Mouse (Mus musculus) cerebellum, adult 2 months (tissue): ENCODE data around the gene Rps6ka5. TPM values are rescaled to one million over a fixed set of nuclear protein-coding genes. Genes with fewer than 3 reads are reported as not detected.

Experiments used
- DNase-seq, 2 experiments: peaks; one replicate each; pipeline ENCODE4 v3.0.0; 2021
- H3K27ac ChIP-seq: fragments of 200-500 bp; 2 replicates; pipeline ENCODE4 v1.5.1; 2012; ENCODE audit warnings: low read length, control low read depth, inconsistent platforms; ENCODE audit not compliant: insufficient read depth
- H3K27me3 ChIP-seq: fragments of 200-500 bp; 2 replicates; pipeline ENCODE4 v1.6.1; 2012; ENCODE audit warnings: inconsistent platforms, mild to moderate bottlenecking, low read length, moderate library complexity; ENCODE audit not compliant: control insufficient read depth, insufficient read depth
- H3K4me1 ChIP-seq: fragments of 200-500 bp; 2 replicates; pipeline ENCODE4 v1.6.1; 2011; ENCODE audit warnings: low read length; ENCODE audit not compliant: control insufficient read depth, insufficient read depth
- H3K4me3 ChIP-seq: fragments of 200-500 bp; replicated peaks from 2 replicates; pipeline ENCODE3; 2011; ENCODE audit warnings: mild to moderate bottlenecking, low read depth, low read length, control low read depth; ENCODE audit not compliant: insufficient read depth
- CTCF ChIP-seq: fragments of 200-500 bp; IDR thresholded peaks from 2 replicates; pipeline ENCODE4 v1.5.1; 2011; ENCODE audit warnings: low read depth, mild to moderate bottlenecking, control low read depth, low read length, moderate library complexity, borderline replicate concordance; ENCODE audit not compliant: insufficient read depth
- POLR2A ChIP-seq: fragments of 200-500 bp; IDR thresholded peaks from 2 replicates; pipeline ENCODE4 v1.6.1; 2011; ENCODE audit warnings: low read length, control low read depth, borderline replicate concordance; ENCODE audit not compliant: insufficient read depth
- WGBS: fragments of 180-500 bp; shearing (Covaris S2); methylation state at CpG from one replicate; pipeline ENCODE4 v1.1.7; 2018; 5-methylcytosine and 5-hydroxymethylcytosine counted together
- polyA plus RNA-seq: library from polyadenylated mRNA; depleted of rRNA; stranded (reverse); fragments of >200 nt; gene quantifications from 2 replicates; pipeline ENCODE4 v1.2.3, GENCODE M21; 2012

Rps6ka5 gene
- polyA plus RNA-seq, 1 experiment = 22.9 TPM

- Histone ChIP-seq H3K4me3 (no peak overlapping the region), H3K27me3 (no peaks in the 10 kb centered on the region), H3K4me1 (peaks cover 6% of the 10 kb centered on the region; the same call in 1 of the 2 replicates), H3K27ac (no peak overlapping the region)
- WGBS = 27% methylated on average over 3 of the region's 3 CpGs
- no peak for TF ChIP-seq CTCF
- no peak for TF ChIP-seq POLR2A
- no peak for DNase-seq
These were observed 11.7 kb upstream of the Rps6ka5 start for GRCm38 (mm10) chr12:100738498-100738897.

- 26% methylated on average over 2 of the region's 2 CpGs for WGBS
- peak; percentile 31 to 72 for DNase-seq
- H3K27ac ChIP-seq = no peak overlapping the region
- H3K4me1 ChIP-seq = peaks cover 6% of the 10 kb centered on the region; the same call in 1 of the 2 replicates
- TF ChIP-seq POLR2A = no peak
- no peak for TF ChIP-seq CTCF
- no peaks in the 10 kb centered on the region for H3K27me3 ChIP-seq
- no peak overlapping the region for H3K4me3 ChIP-seq
These were observed 8.8 kb upstream of the Rps6ka5 start for GRCm38 (mm10) chr12:100735581-100735980.

- H3K27me3 ChIP-seq = no peaks in the 10 kb centered on the region
- no peak for TF ChIP-seq POLR2A
- TF ChIP-seq CTCF = no peak
- peak; percentile 33 to 64 for DNase-seq
- peaks cover 6% of the 10 kb centered on the region; the same call in 1 of the 2 replicates for H3K4me1 ChIP-seq
- no peak overlapping the region for H3K27ac ChIP-seq
- 44% methylated on average over 5 of the region's 5 CpGs for WGBS
- no peak overlapping the region for H3K4me3 ChIP-seq
These were observed 8.4 kb upstream of the Rps6ka5 start for GRCm38 (mm10) chr12:100735156-100735555.

GRCm38 (mm10) chr12:100728646-100729485 lies 2.1 kb upstream of the Rps6ka5 start:
- Histone ChIP-seq H3K4me3 (no peak overlapping the region), H3K27me3 (no peaks in the 10 kb centered on the region), H3K27ac (no peak overlapping the region), H3K4me1 (no peaks in the 10 kb centered on the region)
- no peak for DNase-seq
- WGBS = 51% methylated on average over 14 of the region's 14 CpGs
- TF ChIP-seq CTCF (no peak), POLR2A (no peak)

- no peak overlapping the region for H3K27ac ChIP-seq
- no peaks in the 10 kb centered on the region; the same call in 1 of the 2 replicates for H3K4me1 ChIP-seq
- H3K4me3 ChIP-seq = no peak overlapping the region
- 31% methylated on average over 7 of the region's 7 CpGs for WGBS
- DNase-seq = no peak
- no peak for TF ChIP-seq POLR2A
- no peak for TF ChIP-seq CTCF
- no peaks in the 10 kb centered on the region for H3K27me3 ChIP-seq
These were observed 1.1 kb upstream of the Rps6ka5 start for GRCm38 (mm10) chr12:100727891-100728290.

GRCm38 (mm10) chr12:100725458-100725786 lies 1.4 kb downstream of the Rps6ka5 start:
- DNase-seq = no peak
- Histone ChIP-seq H3K27me3 (no peaks in the 10 kb centered on the region), H3K4me1 (no peaks in the 10 kb centered on the region; the same call in 1 of the 2 replicates), H3K27ac (no peak overlapping the region), H3K4me3 (peak overlapping the region; percentile 70)
- under 1% methylated on average over 17 of the region's 17 CpGs for WGBS
- no peak for TF ChIP-seq CTCF
- TF ChIP-seq POLR2A = 0 out of 2 replicates have a peak, but pooled peaks have one; percentile 31

- TF ChIP-seq CTCF (peak; percentile 27; the same call in 1 of the 2 replicates), POLR2A (peak; percentile 92)
- Histone ChIP-seq H3K4me1 (no peaks in the 10 kb centered on the region; the same call in 1 of the 2 replicates), H3K27ac (peak overlapping the region; percentile 92), H3K4me3 (peak overlapping the region; percentile 98), H3K27me3 (no peaks in the 10 kb centered on the region)
- DNase-seq = peak; percentile 99 to 100
- under 1% methylated on average over 85 of the region's 85 CpGs for WGBS
These were observed 2.0 kb downstream of the Rps6ka5 start for GRCm38 (mm10) chr12:100724606-100725457.

- TF ChIP-seq CTCF = no peak
- TF ChIP-seq POLR2A = no peak
- peak overlapping the region; percentile 98 for H3K4me3 ChIP-seq
- DNase-seq = no peak
These were observed 2.6 kb downstream of the Rps6ka5 start for GRCm38 (mm10) chr12:100724182-100724581.

More at GRCm38 (mm10) chr12:100724182-100724581, 2.6 kb downstream of the Rps6ka5 start:
- Histone ChIP-seq H3K27me3 (no peaks in the 10 kb centered on the region), H3K4me1 (no peaks in the 10 kb centered on the region; the same call in 1 of the 2 replicates), H3K27ac (peak overlapping the region; percentile 75)
- WGBS = under 1% methylated on average over 8 of the region's 8 CpGs
